Mouse (Mus musculus) testis, postnatal 14 days (tissue): Measurements from ENCODE around the gene Samm50.

Experiments used
- DNase-seq: peaks from one replicate; pipeline ENCODE4 v3.0.0; 2021; ENCODE audit warnings: low spot score

Gene Samm50

GRCm38 (mm10) chr15:84211564-84211963 lies 19.5 kb downstream of the Samm50 start:
- no peak for DNase-seq

- peak; percentile 56 for DNase-seq
Observed at GRCm38 (mm10) chr15:84212031-84212755, 20.2 kb downstream of the Samm50 start.

DNA sequence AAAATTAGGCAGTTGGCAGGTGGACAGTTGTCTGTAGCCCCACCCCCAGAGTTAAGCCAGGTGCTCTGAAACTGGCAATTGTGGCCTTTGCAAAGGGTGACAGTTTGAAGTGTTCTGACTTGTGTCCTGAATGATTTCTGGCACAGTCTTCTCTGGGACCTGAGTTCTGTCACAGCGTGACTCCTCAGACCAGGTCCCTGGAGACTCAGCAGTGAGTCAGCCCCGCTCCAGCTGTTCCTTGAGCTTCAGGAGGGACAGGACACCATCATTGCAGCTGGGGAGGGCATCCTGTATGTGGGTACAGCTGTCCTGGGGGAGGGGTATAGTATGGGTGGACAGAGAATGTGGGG lies 20.7 kb downstream of the Samm50 start:
- no peak for DNase-seq

GRCm38 (mm10) chr15:84213162-84213739 lies 21.2 kb downstream of the Samm50 start:
- DNase-seq = no peak

DNA sequence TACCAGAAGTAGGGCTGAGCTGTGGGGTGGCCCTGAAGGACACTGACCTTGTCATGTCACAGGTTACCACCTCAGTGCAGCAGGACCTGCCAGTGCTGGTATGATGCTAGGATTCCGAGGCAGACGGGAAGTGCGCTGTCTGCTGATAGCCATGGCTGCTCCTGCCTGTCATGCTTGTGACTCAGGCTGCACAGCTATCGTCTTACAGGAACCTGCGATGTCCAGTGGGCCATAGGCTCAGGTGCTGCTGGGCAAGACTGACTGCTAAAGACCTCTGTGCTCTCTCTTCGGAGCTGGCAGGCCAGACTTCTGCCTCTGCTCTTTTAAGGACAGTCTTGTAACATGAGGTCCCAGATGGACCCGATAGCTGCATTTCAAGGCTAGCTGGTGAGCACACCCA lies 22.4 kb downstream of the Samm50 start:
- DNase-seq = no peak

GRCm38 (mm10) chr15:84215273-84215672 lies 23.2 kb downstream of the Samm50 start:
- no peak for DNase-seq

DNA sequence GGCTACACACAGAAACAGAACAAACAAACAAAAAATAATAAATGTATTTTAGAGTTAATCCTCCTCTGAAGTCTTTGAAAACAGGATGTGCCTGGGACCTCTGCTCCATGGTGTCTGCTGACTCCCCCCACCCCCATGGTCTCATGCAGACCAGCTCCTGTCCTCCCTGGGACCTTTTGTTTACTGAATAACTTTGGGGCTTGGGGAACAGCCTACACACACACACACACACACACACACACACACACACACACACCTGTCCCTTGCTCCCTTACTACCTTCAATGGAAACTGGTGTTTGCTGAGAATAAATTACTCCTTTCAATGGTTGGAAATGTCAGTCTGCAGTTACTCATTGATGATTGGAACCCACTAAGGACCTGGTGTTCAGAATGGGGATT lies 24.0 kb downstream of the Samm50 start:
- DNase-seq = no peak

- DNase-seq = no peak
Observed at GRCm38 (mm10) chr15:84216461-84217084, 24.5 kb downstream of the Samm50 start.

- DNase-seq = no peak
Observed at GRCm38 (mm10) chr15:84217969-84218782, 26.1 kb downstream of the Samm50 start.

DNA sequence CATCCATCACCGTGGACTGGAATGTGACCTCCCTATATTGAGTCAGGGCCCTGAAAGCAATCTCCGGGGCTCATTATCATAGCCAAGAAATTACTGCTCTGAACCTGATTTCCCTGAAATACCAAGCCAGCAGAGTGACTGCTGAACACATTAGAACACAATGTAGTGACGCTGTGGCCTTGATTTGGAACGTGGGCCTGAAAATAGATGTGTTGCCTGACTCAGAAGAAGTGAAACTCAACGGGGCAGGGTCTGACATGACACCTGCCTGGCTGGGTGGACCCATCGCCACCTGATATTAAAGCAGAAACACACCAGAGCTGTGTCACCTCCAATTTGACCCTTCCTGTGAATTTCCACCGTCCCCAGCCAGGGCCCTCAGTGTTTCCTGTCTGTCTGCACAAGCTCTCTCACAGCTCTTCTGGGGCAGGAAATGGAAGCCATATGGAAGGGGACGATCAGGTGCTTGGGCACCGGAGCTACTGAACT lies 26.8 kb downstream of the Samm50 start:
- DNase-seq = no peak

GRCm38 (mm10) chr15:84221539-84221938 lies 29.5 kb downstream of the Samm50 start:
- no peak for DNase-seq

GRCm38 (mm10) chr15:84223423-84223822 lies 31.4 kb downstream of the Samm50 start:
- no peak for DNase-seq

DNA sequence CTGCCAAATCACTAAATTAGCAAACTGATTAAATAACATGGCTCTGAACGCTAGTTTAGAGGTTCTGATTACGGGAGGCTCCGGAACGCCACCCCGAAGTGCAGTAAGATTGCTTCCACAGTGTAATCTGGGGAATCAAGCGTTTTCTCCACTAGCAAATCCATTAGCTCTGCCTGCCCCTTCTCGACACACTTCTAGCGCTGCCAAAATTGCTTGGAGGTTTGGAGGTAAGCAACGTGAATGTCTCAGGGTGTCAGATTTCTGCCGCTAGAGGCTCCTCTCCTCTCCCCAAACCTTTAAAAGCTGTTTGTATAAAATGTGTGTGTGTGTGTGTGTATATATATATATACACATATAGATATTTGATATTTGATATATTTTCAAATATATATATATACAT lies 32.7 kb downstream of the Samm50 start:
- no peak for DNase-seq

DNA sequence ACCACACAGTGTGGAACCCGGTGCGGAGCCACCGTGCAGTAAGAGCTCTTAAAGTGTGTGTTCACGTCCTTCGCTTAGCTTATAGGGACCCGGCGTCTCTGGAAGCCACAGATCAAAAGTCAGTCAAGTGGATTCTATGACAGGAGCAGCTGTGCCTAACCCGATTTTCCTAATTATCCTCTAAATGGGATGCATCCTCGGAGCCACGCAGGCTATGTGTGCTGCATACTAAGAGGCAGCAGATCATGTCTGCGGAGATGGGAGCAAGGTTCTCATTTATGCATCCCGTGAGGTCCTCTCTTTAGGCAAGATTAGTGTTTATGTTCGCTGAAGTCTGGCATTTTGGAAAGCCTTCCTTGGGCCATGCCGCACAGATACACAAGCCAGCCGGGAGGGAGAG lies 34.9 kb downstream of the Samm50 start:
- no peak for DNase-seq

DNA sequence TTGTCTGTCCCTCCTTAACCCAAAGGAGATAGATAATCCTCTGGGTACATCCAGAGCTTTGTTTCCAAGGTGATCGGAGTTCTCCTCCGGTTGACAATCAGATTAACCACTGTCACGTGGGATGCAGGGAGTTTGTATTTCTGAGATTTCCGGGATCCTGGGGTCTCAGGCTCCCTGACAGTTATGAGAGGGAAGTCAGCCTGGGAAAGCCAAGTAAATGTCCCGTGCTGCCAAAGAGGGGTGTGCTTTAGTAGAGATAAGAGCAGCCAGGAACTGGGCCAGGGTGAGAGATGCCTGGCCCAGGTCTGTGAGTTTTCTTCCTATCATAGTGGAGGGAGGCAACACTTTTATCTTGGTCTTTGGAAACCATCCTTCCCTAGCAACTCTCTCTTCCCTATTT lies 38.6 kb downstream of the Samm50 start:
- peak; percentile 58 for DNase-seq

- DNase-seq = peak; percentile 77
Observed at GRCm38 (mm10) chr15:84231113-84231712, 39.2 kb downstream of the Samm50 start.

DNA sequence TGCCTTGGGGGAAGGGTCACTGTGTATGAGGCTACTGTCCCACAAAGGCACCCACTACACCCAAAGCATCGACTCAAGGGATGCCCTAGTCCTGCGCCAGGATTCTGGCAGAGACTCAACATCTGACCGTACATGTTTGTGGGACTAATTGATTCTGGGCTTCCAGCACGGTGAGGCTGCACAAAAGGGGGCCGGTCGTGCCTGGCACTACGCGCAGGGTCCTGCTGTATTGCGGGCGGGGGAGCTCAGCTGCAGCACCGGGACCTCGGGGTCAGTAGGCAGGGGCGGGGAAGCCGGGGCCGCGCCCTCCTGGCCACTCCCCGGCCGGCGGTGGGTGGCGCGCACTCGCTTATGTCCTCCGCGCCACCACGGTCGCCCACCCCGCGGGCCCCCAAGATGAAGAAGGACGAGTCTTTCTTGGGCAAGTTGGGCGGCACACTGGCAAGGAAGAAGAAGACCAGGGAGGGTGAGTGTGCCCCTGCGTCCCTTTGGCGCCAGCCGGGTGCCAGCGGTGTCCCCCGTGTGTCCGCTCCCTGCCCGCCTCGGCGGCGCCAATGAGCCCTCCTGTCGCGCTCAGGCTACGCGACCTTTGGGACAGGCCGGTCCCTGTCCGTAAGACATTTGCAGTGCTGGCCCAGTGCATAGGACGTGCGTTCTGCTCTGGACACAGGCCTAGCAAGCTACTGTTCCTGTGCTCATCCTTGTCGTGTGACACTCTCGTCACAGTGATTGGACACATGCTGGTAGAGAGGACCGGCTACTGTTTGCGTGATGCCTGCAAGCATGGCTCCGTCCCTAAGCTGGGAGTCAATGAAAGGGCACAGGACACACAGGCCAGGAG lies 39.9 kb downstream of the Samm50 start, which contains the start of gene Parvb:
TSS of gene Parvb (plus strand) at position 323 of the 841 bp plus-strand sequence.
- DNase-seq = no peak

- DNase-seq = no peak
Observed at GRCm38 (mm10) chr15:84232609-84233008, 40.6 kb downstream of the Samm50 start.

DNA sequence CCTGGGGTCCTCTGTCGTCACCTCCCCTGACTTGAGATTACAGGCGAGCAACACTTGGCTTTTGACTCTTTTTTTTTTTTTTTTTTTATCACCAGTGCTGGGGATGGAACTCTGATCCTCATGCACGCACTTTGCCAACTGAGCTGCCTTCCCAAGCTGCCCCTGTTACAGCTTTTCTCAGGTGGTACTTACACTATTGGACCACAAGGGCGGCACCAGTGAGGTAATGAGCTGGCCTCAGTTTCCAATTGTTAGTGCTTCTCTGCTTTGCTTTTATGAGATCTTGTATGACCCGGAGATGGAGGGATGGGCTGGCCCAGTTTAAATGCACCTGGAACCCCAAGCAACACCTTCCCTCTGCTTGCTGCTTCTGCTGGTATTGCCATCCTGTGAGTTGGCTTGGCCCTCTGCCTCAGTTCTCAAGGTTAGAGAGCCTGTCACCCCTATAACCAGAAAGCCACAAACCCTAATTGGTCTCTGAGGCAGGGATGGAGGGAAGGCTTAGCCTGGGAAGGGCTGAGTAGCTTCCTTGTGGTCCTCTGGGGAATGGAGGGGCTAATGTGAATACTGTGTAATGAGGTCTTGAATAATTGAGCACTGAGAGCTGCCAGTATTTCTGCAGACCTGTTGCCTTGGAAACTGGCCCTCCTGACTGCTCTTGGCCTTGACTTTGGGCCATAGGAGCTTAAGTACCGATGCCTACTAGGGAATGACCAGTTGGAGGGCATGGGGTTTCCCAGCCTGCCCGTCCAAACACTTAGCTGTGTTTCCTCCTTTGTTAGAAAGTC lies 42.9 kb downstream of the Samm50 start:
- DNase-seq = no peak

- no peak for DNase-seq
Observed at GRCm38 (mm10) chr15:84235646-84236045, 43.6 kb downstream of the Samm50 start.
